Mouse (Mus musculus): ENCODE measurements at regions not wholly inside any gene's neighbourhood (a gene's known extent, or its start where the extent isn't known, plus 50 kb on each side); places are given as distances from the start of the nearest gene placed in this dataset.
A peak's percentile ranks its signal among the peaks of the same experiment; 100 is the strongest.

GRCm38 (mm10) chr9:96419151-96419550 is 54.9 kb upstream of the Atp1b3 start:
- 69% methylated on average over 5 of the region's 5 CpGs for WGBS

GRCm38 (mm10) chr9:96415873-96416570 is 51.8 kb upstream of the Atp1b3 start:
- Histone ChIP-seq H3K36me3 (no peaks in the 10 kb centered on the region), H3K4me2 (no peak overlapping the region), H3K27ac (peak overlapping the region; percentile 28; the same call in 1 of the 2 replicates), H3K27me3 (no peaks in the 10 kb centered on the region), H3K9me3 (no peaks in the 10 kb centered on the region), H3K4me1 (peaks cover 4% of the 10 kb centered on the region; the same call in 1 of the 2 replicates), H3K9ac (no peak overlapping the region), H3K4me3 (no peak overlapping the region)
- ATAC-seq (ENCODE audit: insufficient number of reproducible peaks, low FRiP score, low TSS enrichment, low read depth): 0 out of 2 replicates have a peak, but pooled peaks have one; percentile 49
- 37% methylated on average over 5 of the region's 5 CpGs for WGBS

More at GRCm38 (mm10) chr9:96419151-96419550, 54.9 kb upstream of the Atp1b3 start:
- H3K4me3 ChIP-seq: no peak overlapping the region
- H3K9ac ChIP-seq: no peak overlapping the region
- no peaks in the 10 kb centered on the region for H3K9me3 ChIP-seq
- H3K27me3 ChIP-seq: no peaks in the 10 kb centered on the region
- no peak for ATAC-seq (ENCODE audit: insufficient number of reproducible peaks, low FRiP score, low TSS enrichment, low read depth)
- no peak overlapping the region for H3K4me2 ChIP-seq
- no peaks in the 10 kb centered on the region for H3K36me3 ChIP-seq
- H3K27ac ChIP-seq: no peak overlapping the region
- H3K4me1 ChIP-seq: 0 out of 2 replicates have a peak, but pooled peaks cover 4% of the 10 kb centered on the region
